Mouse (Mus musculus): ENCODE measurements around the gene Serhl. TPM values are rescaled to one million over a fixed set of nuclear protein-coding genes. Genes with fewer than 3 reads are reported as not detected.

Serhl gene
- total and polyA plus RNA-seq, 2 experiments = 58.1 to 80.6 TPM

- Histone ChIP-seq H3K79me2 (ENCODE audit: control insufficient read depth, insufficient read depth, low read length) (peaks cover 44% of the 10 kb centered on the region), H3K4me1 (ENCODE audit: control insufficient read depth, insufficient read depth, low read length) (peaks cover 10% of the 10 kb centered on the region), H3K9ac (ENCODE audit: low read depth, low read length) (peak overlapping the region; percentile 99), H3K36me3 (ENCODE audit: control insufficient read depth, insufficient read depth, low read length) (peaks cover 8% of the 10 kb centered on the region; the same call in 1 of the 2 replicates), H3K27ac (replicated peaks; ENCODE audit: insufficient read depth, low read depth, low read length) (peak overlapping the region; percentile 97), H3K4me3 (ENCODE audit: insufficient read depth, low read depth, low read length) (peak overlapping the region; percentile 98), H3K27me3 (ENCODE audit: control insufficient read depth, insufficient read depth, low read length) (no peaks in the 10 kb centered on the region)
- DNase-seq (ENCODE audit: extremely low read depth, low read depth, low spot score) = no peak
- WGBS = under 1% methylated on average over 35 of the region's 41 CpGs
- TF ChIP-seq CTCF (IDR thresholded peaks at IDR 0.05; ENCODE audit: low read depth, low read length) = no peak
- no peak for TF ChIP-seq POLR2A (IDR thresholded peaks at IDR 0.05; ENCODE audit: extremely low read depth, insufficient read depth, low read length)
These were observed 59.5 kb downstream of the Serhl start for GRCm38 (mm10) chr15:83148801-83149195.

GRCm38 (mm10) chr15:83149196-83150072, 60.1 kb downstream of the Serhl start, which contains the start of gene Poldip3:
Gene Poldip3, minus strand, starts transcription at chr15:83149384.
- H3K79me2 ChIP-seq (ENCODE audit: control insufficient read depth, insufficient read depth, low read length) = peaks cover 38% of the 10 kb centered on the region
- peak; percentile 90 for DNase-seq (ENCODE audit: extremely low read depth, low read depth, low spot score)
- TF ChIP-seq CTCF (IDR thresholded peaks at IDR 0.05; ENCODE audit: low read depth, low read length) (no peak), POLR2A (IDR thresholded peaks at IDR 0.05; ENCODE audit: extremely low read depth, insufficient read depth, low read length) (peak; percentile 91)
- peak within 1 kb of the TSS; percentile 98 for H3K4me3 ChIP-seq (ENCODE audit: insufficient read depth, low read depth, low read length)
- peaks cover 8% of the 10 kb centered on the region; the same call in 1 of the 2 replicates for H3K36me3 ChIP-seq (ENCODE audit: control insufficient read depth, insufficient read depth, low read length)
- no peaks in the 10 kb centered on the region for H3K27me3 ChIP-seq (ENCODE audit: control insufficient read depth, insufficient read depth, low read length)
- peak within 1 kb of the TSS; percentile 99 for H3K9ac ChIP-seq (ENCODE audit: low read depth, low read length)
- H3K4me1 ChIP-seq (ENCODE audit: control insufficient read depth, insufficient read depth, low read length) = peaks cover 10% of the 10 kb centered on the region
- WGBS = under 1% methylated on average over 56 of the region's 56 CpGs
- H3K27ac ChIP-seq (replicated peaks; ENCODE audit: insufficient read depth, low read depth, low read length) = peak within 1 kb of the TSS; percentile 97

- Histone ChIP-seq H3K27me3 (ENCODE audit: control insufficient read depth, insufficient read depth, low read length) (no peaks in the 10 kb centered on the region), H3K9ac (ENCODE audit: low read depth, low read length) (peak overlapping the region; percentile 47), H3K27ac (replicated peaks; ENCODE audit: insufficient read depth, low read depth, low read length) (peak overlapping the region; percentile 74), H3K4me1 (ENCODE audit: control insufficient read depth, insufficient read depth, low read length) (peaks cover 10% of the 10 kb centered on the region), H3K36me3 (ENCODE audit: control insufficient read depth, insufficient read depth, low read length) (peaks cover 8% of the 10 kb centered on the region; the same call in 1 of the 2 replicates), H3K79me2 (ENCODE audit: control insufficient read depth, insufficient read depth, low read length) (peaks cover 31% of the 10 kb centered on the region), H3K4me3 (ENCODE audit: insufficient read depth, low read depth, low read length) (no peak overlapping the region)
- no peak for DNase-seq (ENCODE audit: extremely low read depth, low read depth, low spot score)
- TF ChIP-seq POLR2A (IDR thresholded peaks at IDR 0.05; ENCODE audit: extremely low read depth, insufficient read depth, low read length) = no peak
- no peak for TF ChIP-seq CTCF (IDR thresholded peaks at IDR 0.05; ENCODE audit: low read depth, low read length)
- 34% methylated on average over 3 of the region's 3 CpGs for WGBS
These were observed 60.8 kb downstream of the Serhl start for GRCm38 (mm10) chr15:83150073-83150442.

- H3K36me3 ChIP-seq (ENCODE audit: control insufficient read depth, insufficient read depth, low read length) = peaks cover 9% of the 10 kb centered on the region; the same call in 1 of the 2 replicates
- WGBS = 47% methylated on average over 4 of the region's 4 CpGs
- H3K27me3 ChIP-seq (ENCODE audit: control insufficient read depth, insufficient read depth, low read length) = no peaks in the 10 kb centered on the region
- H3K9ac ChIP-seq (ENCODE audit: low read depth, low read length) = no peak overlapping the region
- TF ChIP-seq CTCF (IDR thresholded peaks at IDR 0.05; ENCODE audit: low read depth, low read length) = no peak
- no peak for TF ChIP-seq POLR2A (IDR thresholded peaks at IDR 0.05; ENCODE audit: extremely low read depth, insufficient read depth, low read length)
- H3K27ac ChIP-seq (replicated peaks; ENCODE audit: insufficient read depth, low read depth, low read length) = no peak overlapping the region
- peaks cover 25% of the 10 kb centered on the region for H3K79me2 ChIP-seq (ENCODE audit: control insufficient read depth, insufficient read depth, low read length)
- DNase-seq (ENCODE audit: extremely low read depth, low read depth, low spot score) = no peak
- H3K4me3 ChIP-seq (ENCODE audit: insufficient read depth, low read depth, low read length) = no peak overlapping the region
- H3K4me1 ChIP-seq (ENCODE audit: control insufficient read depth, insufficient read depth, low read length) = peaks cover 14% of the 10 kb centered on the region
These were observed 61.4 kb downstream of the Serhl start for GRCm38 (mm10) chr15:83150694-83151093.

GRCm38 (mm10) chr15:83154309-83154708, 65.0 kb downstream of the Serhl start:
- Histone ChIP-seq H3K9ac (ENCODE audit: low read depth, low read length) (no peak overlapping the region), H3K36me3 (ENCODE audit: control insufficient read depth, insufficient read depth, low read length) (peaks cover 12% of the 10 kb centered on the region), H3K79me2 (ENCODE audit: control insufficient read depth, insufficient read depth, low read length) (no peaks in the 10 kb centered on the region), H3K27me3 (ENCODE audit: control insufficient read depth, insufficient read depth, low read length) (no peaks in the 10 kb centered on the region), H3K27ac (replicated peaks; ENCODE audit: insufficient read depth, low read depth, low read length) (no peak overlapping the region), H3K4me3 (ENCODE audit: insufficient read depth, low read depth, low read length) (no peak overlapping the region), H3K4me1 (ENCODE audit: control insufficient read depth, insufficient read depth, low read length) (peaks cover 25% of the 10 kb centered on the region)
- DNase-seq (ENCODE audit: extremely low read depth, low read depth, low spot score) = no peak
- 89% methylated on average over 7 of the region's 7 CpGs for WGBS
- TF ChIP-seq CTCF (IDR thresholded peaks at IDR 0.05; ENCODE audit: low read depth, low read length) = no peak
- TF ChIP-seq POLR2A (IDR thresholded peaks at IDR 0.05; ENCODE audit: extremely low read depth, insufficient read depth, low read length) = no peak
